Mouse (Mus musculus): ENCODE measurements at regions not wholly inside any gene's neighbourhood (a gene's known extent, or its start where the extent isn't known, plus 50 kb on each side); places are given as distances from the start of the nearest gene placed in this dataset.
A peak's percentile ranks its signal among the peaks of the same experiment; 100 is the strongest.

DNA sequence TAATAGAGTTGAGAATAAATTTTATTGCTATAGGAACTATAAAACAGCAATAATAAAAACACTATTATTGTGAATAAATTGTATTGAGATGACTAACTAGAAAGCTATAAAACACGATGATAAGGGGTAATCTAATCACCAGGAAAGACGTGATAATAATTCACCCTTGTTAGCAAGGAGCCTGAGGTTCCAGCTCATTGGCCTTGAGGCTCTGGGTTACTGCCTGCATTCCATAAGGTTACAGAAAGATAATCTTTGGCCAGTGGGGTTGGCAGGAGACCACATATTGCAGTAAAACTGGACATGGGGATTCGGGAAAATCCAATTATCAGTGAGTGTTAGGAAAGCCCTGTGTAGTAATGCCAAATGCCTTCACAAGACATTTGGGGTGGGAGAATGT is 134.1 kb upstream of the 4933402D24Rik start:
- Histone ChIP-seq H3K27ac (ENCODE audit: insufficient read depth, low read length) (no peak overlapping the region), H3K4me3 (ENCODE audit: insufficient read depth, low read length) (no peak overlapping the region), H3K4me1 (ENCODE audit: control insufficient read depth, insufficient read depth, low read length) (peaks cover 2% of the 10 kb centered on the region)
- TF ChIP-seq CTCF (IDR thresholded peaks at IDR 0.05; ENCODE audit: extremely low read depth, insufficient read depth, low read length) (no peak), POLR2A (IDR thresholded peaks at IDR 0.05; ENCODE audit: extremely low read depth, insufficient read depth, low read length) (no peak)

DNA sequence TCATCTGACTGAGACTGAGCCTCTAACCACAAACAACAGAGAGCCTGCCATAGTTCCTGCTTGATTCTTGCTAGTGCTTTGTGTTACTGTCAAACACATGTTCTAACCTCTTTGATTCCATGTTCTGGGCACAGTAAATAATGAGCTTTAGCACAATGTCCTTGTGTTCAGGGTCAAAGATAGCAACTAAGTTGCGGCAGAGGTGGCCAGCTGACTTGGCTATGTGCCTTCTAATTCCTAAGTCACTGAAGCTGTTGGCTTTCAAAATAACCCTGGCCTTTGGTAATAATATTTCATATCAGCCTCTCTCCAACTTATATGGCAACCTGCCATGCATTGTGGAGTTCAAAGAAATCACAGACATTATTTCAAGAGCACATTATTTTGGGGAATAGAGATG is 133.3 kb upstream of the 4933402D24Rik start:
- Histone ChIP-seq H3K27ac (ENCODE audit: insufficient read depth, low read length) (no peak overlapping the region), H3K4me1 (ENCODE audit: control insufficient read depth, insufficient read depth, low read length) (peaks cover 2% of the 10 kb centered on the region), H3K4me3 (ENCODE audit: insufficient read depth, low read length) (no peak overlapping the region)
- no peak for TF ChIP-seq CTCF (IDR thresholded peaks at IDR 0.05; ENCODE audit: extremely low read depth, insufficient read depth, low read length)
- TF ChIP-seq POLR2A (IDR thresholded peaks at IDR 0.05; ENCODE audit: extremely low read depth, insufficient read depth, low read length), result no peak

DNA sequence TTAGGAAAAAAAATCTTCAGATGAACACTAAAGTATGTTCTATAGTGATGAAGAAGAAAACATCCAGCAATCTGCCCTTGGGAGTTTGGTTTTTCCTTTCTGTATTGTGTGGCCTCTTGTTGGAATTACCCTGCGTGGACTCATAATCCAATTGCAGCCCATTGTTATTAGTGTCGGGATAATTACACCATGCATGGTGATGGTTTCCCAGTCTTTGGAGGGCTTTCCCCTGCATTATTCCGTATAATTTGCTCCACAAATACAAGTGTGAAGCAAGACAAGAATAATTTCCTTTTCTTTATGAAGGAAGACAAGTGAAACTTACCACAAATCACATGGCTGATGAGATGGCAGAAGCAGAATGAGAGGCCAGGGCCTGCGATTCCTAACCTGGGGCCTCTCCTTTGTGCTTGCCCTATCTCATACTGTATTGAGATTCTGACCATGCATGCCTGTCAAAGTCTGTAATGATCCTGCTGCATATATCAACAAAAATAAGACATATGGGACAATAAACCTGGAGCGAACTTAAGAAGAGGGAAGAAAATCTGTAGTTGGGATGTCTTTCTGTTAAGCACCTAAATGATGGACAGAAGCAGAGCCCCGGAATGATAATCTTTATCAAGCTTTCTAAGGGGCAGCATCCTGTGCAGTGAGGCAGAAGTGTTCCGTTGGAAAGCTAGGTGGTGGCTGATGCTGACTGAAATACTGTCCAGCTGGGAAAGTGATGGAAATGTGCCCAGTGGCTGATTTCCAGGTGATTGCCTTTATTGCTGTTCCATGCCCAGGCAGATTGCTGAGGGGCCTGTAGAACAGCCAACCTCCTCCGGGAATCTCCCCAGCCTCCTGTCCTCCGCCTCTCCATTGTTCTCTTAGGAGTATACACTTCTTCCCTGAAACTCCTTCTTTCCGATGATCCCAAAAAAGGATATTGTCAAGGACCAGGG is 130.8 kb upstream of the 4933402D24Rik start:
- TF ChIP-seq POLR2A (IDR thresholded peaks at IDR 0.05; ENCODE audit: extremely low read depth, insufficient read depth, low read length) (no peak), CTCF (IDR thresholded peaks at IDR 0.05; ENCODE audit: extremely low read depth, insufficient read depth, low read length) (no peak)
- peaks cover 2% of the 10 kb centered on the region for H3K4me1 ChIP-seq (ENCODE audit: control insufficient read depth, insufficient read depth, low read length)
- no peak overlapping the region for H3K4me3 ChIP-seq (ENCODE audit: insufficient read depth, low read length)
- H3K27ac ChIP-seq (ENCODE audit: insufficient read depth, low read length), result peak overlapping the region; percentile 29; the same call in 1 of the 2 replicates

DNA sequence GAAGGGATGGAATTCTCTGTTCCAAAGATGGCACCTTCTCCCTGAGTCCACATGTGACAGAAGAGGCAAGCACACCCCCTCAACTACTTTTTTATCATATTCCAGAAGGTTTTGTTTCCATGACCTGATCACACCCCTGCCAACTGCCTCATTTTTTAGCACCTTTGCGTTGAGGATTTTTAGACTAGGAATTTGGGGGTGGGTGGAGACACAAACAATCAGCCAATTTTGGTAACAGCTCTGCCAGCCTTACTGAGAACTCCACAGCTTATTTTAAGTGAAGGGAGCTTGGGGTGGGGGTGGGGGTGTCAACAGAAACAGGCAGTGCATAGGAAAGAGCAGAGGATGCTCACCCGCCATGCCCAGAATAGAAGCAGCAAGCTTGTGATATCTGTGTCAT is 129.7 kb upstream of the 4933402D24Rik start:
- H3K27ac ChIP-seq (ENCODE audit: insufficient read depth, low read length), result no peak overlapping the region
- peaks cover 2% of the 10 kb centered on the region for H3K4me1 ChIP-seq (ENCODE audit: control insufficient read depth, insufficient read depth, low read length)
- H3K4me3 ChIP-seq (ENCODE audit: insufficient read depth, low read length), result no peak overlapping the region
- TF ChIP-seq CTCF (IDR thresholded peaks at IDR 0.05; ENCODE audit: extremely low read depth, insufficient read depth, low read length) (no peak), POLR2A (IDR thresholded peaks at IDR 0.05; ENCODE audit: extremely low read depth, insufficient read depth, low read length) (no peak)

DNA sequence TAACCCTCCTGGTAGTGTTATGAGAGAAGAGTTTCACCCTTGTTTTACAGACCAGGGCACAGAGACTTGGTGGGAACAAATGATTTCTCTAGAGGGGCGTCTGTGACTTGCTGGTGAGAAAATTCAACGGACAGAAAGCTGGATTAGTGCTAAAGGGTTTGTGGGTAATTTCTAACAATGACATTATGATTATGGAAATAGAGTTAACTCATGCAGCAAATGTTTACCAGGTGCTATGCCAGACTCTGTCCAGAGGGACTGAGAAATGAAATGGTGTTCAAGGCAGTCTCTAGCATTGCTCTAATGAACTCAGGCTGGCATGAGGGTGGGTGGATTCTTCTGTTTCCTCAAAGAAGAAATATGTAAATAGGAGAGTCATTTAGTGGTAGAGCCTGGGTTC is 128.5 kb upstream of the 4933402D24Rik start:
- TF ChIP-seq CTCF (IDR thresholded peaks at IDR 0.05; ENCODE audit: extremely low read depth, insufficient read depth, low read length), result no peak
- no peak for TF ChIP-seq POLR2A (IDR thresholded peaks at IDR 0.05; ENCODE audit: extremely low read depth, insufficient read depth, low read length)
- Histone ChIP-seq H3K4me1 (ENCODE audit: control insufficient read depth, insufficient read depth, low read length) (peaks cover 2% of the 10 kb centered on the region), H3K4me3 (ENCODE audit: insufficient read depth, low read length) (no peak overlapping the region), H3K27ac (ENCODE audit: insufficient read depth, low read length) (no peak overlapping the region)

DNA sequence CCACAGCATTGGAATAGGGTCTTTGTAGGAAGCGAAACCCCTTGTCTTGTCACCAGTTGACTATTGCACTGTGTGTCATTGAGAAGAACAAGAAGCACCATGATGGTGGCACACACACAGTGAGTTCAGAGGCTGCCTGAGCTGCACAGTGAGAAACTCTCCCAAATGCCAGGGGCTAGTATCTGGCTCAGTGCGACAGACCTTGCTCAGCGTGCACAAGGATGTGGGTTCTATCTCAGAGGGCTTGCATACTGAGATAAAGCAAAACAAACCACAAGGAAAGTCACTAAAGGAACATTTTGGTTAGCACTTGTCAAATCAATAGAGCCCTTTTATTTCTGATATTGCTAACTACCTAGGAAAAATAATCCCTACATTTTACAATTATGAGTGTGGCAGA is 110.5 kb upstream of the 4933402D24Rik start:
- Histone ChIP-seq H3K4me3 (ENCODE audit: insufficient read depth, low read length) (no peak overlapping the region), H3K4me1 (ENCODE audit: control insufficient read depth, insufficient read depth, low read length) (no peaks in the 10 kb centered on the region), H3K27ac (ENCODE audit: insufficient read depth, low read length) (no peak overlapping the region)
- TF ChIP-seq POLR2A (IDR thresholded peaks at IDR 0.05; ENCODE audit: extremely low read depth, insufficient read depth, low read length), result no peak

DNA sequence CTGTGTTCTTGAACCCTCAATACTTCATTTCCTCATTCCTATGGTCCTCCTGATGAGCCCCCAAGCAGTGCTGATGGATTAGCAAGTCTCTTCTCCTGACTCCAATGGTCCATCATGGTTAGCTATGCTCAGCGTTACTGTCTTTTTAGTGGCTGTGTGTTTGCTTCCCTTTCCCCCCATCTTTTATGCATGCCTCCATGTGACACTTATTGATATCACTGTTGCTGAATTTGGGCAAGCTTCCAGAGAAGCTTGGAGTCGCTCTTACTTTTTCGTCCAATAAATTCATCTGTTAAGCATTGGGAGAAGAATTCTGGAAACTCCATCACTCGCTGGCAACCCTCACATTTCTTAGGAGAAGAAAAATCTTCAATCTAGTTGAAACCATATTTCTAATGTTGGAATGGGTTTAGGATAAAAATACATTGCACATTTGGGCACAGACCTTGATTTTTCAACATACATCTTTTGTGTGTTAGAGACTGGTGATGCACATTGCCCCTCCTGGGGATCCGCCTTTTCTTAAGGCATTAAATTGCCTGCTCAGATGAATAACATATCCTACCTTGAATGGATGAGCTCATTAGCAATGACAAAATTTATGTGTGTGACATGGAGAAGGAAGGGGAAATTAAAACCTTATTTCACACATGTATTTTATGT is 107.7 kb upstream of the 4933402D24Rik start:
- Histone ChIP-seq H3K27ac (ENCODE audit: insufficient read depth, low read length) (no peak overlapping the region), H3K4me3 (ENCODE audit: insufficient read depth, low read length) (no peak overlapping the region), H3K4me1 (ENCODE audit: control insufficient read depth, insufficient read depth, low read length) (peaks cover 4% of the 10 kb centered on the region)
- TF ChIP-seq CTCF (IDR thresholded peaks at IDR 0.05; ENCODE audit: extremely low read depth, insufficient read depth, low read length) (no peak), POLR2A (IDR thresholded peaks at IDR 0.05; ENCODE audit: extremely low read depth, insufficient read depth, low read length) (no peak)

DNA sequence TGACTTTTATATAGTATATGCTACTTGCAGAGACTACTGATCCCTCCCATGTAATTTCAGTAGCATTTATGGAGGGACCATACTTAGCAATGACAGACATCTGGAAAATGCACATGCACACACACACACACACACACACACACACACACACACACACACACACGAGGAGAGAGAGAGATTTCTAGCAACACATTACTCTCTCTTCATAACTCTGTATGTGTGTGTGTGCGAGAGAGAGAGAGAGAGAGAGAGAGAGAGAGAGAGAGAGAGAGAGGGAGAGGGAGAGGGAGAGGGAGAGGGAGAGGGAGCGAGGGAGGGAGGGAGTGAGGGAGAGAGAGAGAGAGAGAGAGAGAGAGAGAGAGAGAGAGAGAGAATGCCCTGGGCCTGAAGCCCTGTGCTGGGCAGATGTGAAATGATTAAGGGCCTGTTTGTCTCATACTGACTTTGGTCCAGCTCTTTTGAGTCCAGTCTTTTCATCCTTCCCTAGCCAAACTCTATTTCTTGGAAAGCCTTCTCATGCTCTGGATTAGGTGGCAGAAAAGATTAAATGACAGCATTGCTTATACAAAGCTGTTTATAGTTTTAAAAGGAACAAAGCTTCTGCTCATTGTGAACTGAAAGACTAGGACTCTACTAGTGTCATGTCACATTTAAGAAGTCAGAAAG is 106.4 kb upstream of the 4933402D24Rik start:
- no peak for TF ChIP-seq POLR2A (IDR thresholded peaks at IDR 0.05; ENCODE audit: extremely low read depth, insufficient read depth, low read length)
- no peak for TF ChIP-seq CTCF (IDR thresholded peaks at IDR 0.05; ENCODE audit: extremely low read depth, insufficient read depth, low read length)
- Histone ChIP-seq H3K4me3 (ENCODE audit: insufficient read depth, low read length) (no peak overlapping the region), H3K27ac (ENCODE audit: insufficient read depth, low read length) (no peak overlapping the region; the same call in 1 of the 2 replicates), H3K4me1 (ENCODE audit: control insufficient read depth, insufficient read depth, low read length) (peaks cover 4% of the 10 kb centered on the region)

DNA sequence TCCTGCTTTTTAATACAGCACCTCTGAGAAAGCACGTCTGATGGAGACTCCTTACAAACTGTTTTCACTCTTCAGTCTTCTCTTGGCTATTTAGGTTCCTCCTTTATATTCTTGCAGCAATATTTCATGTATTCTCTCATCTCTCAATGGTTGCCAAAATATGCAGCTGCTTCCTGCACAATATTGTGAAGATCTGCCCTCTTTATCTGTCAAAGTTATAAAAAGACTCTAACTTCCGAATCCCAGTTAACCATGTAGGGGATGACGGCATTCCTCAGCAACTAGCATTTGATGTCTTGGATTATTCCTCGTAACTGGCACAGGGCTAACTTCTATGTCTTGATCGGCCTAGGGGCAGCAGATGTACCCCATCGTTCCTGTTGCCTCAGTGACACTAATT is 102.8 kb upstream of the 4933402D24Rik start:
- Histone ChIP-seq H3K4me3 (ENCODE audit: insufficient read depth, low read length) (no peak overlapping the region), H3K4me1 (ENCODE audit: control insufficient read depth, insufficient read depth, low read length) (peaks cover 4% of the 10 kb centered on the region), H3K27ac (ENCODE audit: insufficient read depth, low read length) (no peak overlapping the region)
- TF ChIP-seq POLR2A (IDR thresholded peaks at IDR 0.05; ENCODE audit: extremely low read depth, insufficient read depth, low read length) (no peak), CTCF (IDR thresholded peaks at IDR 0.05; ENCODE audit: extremely low read depth, insufficient read depth, low read length) (no peak)
